Mouse (Mus musculus): ENCODE results near the gene G6pdx.

- TF ChIP-seq CTCF (IDR thresholded peaks at IDR 0.05; ENCODE audit: low read depth) (no peak), EP300 (IDR thresholded peaks at IDR 0.05; ENCODE audit: low read depth) (no peak)
Measured at GRCm38 (mm10) chrX:74427116-74427515, 1.9 kb downstream of the G6pdx start.
